Mouse (Mus musculus) liver, embryonic 11.5 days (tissue): Measurements from ENCODE around the gene Nes. TPM values are rescaled to one million over a fixed set of nuclear protein-coding genes. Genes with fewer than 3 reads are reported as not detected.
A peak's percentile ranks its signal among the peaks of the same experiment; 100 is the strongest.

ENCODE experiments used
- ATAC-seq: fragments of 200-750 bp; cut with Nextera tagmentation; replicated peaks from 2 replicates; pipeline ENCODE4 v1.8.0; 2017; ENCODE audit warnings: moderate number of reproducible peaks, mild to moderate bottlenecking, moderate TSS enrichment, moderate library complexity; ENCODE audit not compliant: low FRiP score
- DNase-seq: peaks from one replicate; pipeline ENCODE4 v3.0.0-alpha.2; 2017; ENCODE audit warnings: low spot score
- H3K27ac ChIP-seq: fragments of 300-500 bp; sonication (generic); 2 replicates; pipeline ENCODE4 v1.5.1; 2014; ENCODE audit warnings: mild to moderate bottlenecking, low read depth, low read length, control low read depth
- H3K27me3 ChIP-seq: fragments of 300-500 bp; sonication (generic); replicated peaks from 2 replicates; pipeline ENCODE4 v1.6.1; 2014; ENCODE audit warnings: low read length, mixed read lengths; ENCODE audit not compliant: control insufficient read depth, insufficient read depth
- H3K36me3 ChIP-seq: fragments of 300-500 bp; sonication (generic); 2 replicates; pipeline ENCODE4 v1.6.1; 2014; ENCODE audit warnings: mild to moderate bottlenecking, low read length, moderate library complexity, mixed read lengths; ENCODE audit not compliant: control insufficient read depth, insufficient read depth
- H3K4me1 ChIP-seq: fragments of 300-500 bp; sonication (generic); replicated peaks from 2 replicates; pipeline ENCODE4 v1.6.1; 2014; ENCODE audit warnings: low read length, mixed read lengths; ENCODE audit not compliant: control insufficient read depth, insufficient read depth
- H3K4me2 ChIP-seq: fragments of 300-500 bp; sonication (generic); 2 replicates; pipeline ENCODE4 v1.6.1; 2014; ENCODE audit warnings: mild to moderate bottlenecking, control low read depth, moderate library complexity
- H3K4me3 ChIP-seq: fragments of 300-500 bp; sonication (generic); 2 replicates; pipeline ENCODE4 v1.5.1; 2014; ENCODE audit warnings: low read depth, low read length, control low read depth
- H3K9ac ChIP-seq: fragments of 300-500 bp; sonication (generic); 2 replicates; pipeline ENCODE4 v1.6.1; 2014; ENCODE audit warnings: low read depth, low read length, control low read depth
- H3K9me3 ChIP-seq: fragments of 300-500 bp; sonication (generic); 2 replicates; pipeline ENCODE4 v1.6.1; 2016; ENCODE audit warnings: low read length, inconsistent platforms, mixed read lengths; ENCODE audit not compliant: control insufficient read depth
- whole genome bisulfite sequencing: fragments of 180-500 bp; shearing (Covaris S2); extraction: QIAGEN DNeasy Blood & Tissue Kit; methylation state at CpG from one replicate; pipeline ENCODE4 v1.1.7; 2014; 5-methylcytosine and 5-hydroxymethylcytosine counted together
- polyA plus RNA-seq: library from polyadenylated mRNA; unstranded; fragments of >200 nt; fragmentation: Nextera tagmentation; extraction: Ambion mirVana; gene quantifications from 2 replicates; pipeline ENCODE4 v1.2.1, GENCODE M21; 2014

Gene Nes
- polyA plus RNA-seq, 1 experiment from 2014 or later, result 4.9 TPM

DNA sequence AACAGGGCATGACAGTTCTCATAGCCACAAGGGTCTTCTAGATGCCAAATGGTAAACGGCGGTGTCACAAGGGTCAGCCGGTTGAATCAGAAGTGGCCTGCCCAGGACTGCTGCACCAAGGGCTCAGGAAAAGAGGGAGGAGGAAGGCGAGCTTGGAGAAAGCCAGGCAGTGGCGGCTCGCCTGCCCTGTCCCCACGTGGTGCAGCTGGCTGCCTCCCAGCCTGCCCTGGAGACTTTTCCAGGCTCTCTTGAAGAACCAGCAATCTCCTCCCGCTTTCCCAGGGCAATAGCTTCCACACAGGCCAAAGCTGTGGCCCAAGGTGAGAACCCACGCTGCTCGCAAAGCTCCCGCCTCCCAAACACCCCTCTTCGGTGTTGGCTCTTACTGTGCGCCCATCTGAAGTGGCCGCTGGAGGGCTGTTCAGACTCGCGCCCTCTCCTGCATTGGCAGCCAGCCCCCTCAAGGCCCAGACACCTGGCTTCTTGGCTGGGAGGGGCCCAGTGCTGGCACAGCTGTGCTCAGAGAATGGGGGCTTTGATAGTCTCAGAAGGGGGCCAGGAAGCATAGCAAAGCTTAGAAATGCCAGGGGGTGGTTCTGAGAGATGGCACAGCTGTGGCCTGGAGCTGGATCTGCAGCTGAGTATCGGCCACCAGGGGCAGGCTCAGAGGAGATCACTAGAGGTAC lies 31.6 kb downstream of the Nes start:
- no peak overlapping the region for H3K4me2 ChIP-seq
- no peak for ATAC-seq
- no peak for DNase-seq
- WGBS, result 6% methylated on average over 17 of the region's 17 CpGs
- H3K27ac ChIP-seq, result no peak overlapping the region
- no peak overlapping the region for H3K9ac ChIP-seq
- no peaks in the 10 kb centered on the region; the same call in 1 of the 2 replicates for H3K9me3 ChIP-seq
- H3K36me3 ChIP-seq, result no peaks in the 10 kb centered on the region
- peaks cover 70% of the 10 kb centered on the region for H3K27me3 ChIP-seq
- H3K4me3 ChIP-seq, result no peak overlapping the region
- H3K4me1 ChIP-seq, result no peaks in the 10 kb centered on the region

DNA sequence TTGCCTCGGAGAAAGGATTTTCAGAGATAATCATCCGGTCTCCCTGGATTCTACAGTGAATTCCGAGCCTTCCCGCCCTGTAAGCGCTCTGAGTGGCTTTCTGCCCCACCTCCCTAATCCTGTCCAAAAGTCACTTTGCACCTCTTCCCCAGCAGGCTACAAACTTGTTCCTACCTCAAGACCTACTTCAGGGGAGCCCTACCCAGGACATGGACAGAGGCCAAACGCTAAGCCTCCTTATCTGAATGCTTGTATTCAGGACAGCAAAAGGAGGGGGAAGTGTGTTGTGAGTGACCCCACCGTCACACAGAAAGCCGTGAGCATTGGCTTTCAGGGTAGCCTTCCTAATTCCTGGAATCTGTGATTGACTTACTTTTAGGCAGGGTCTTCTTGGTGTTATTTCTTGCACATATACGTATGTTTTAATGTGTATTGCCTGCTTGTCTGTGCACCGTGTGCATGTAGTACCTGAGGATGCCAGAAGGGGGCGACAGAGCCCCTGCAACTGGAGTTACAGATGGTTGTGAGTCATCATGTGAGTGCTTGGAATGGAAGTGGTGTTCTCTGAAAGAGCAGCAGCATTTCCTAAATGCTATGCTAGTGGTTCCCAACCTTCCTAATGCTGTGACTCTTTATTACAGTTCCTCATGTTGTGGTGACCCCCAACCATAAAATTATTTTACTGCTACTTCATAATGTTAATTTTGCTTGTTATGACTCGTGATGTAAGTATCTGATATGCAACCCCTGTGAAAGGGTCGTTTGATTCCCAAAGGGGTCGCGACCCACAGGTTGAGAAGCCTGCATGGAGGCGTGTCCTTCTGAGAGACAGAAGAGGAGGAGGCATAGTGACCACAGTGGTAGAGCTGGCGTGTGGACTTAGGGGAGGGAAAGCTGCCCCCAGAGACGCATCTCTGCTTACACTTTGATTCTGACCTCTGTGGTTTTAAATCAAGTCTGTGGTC lies 35.2 kb downstream of the Nes start:
- Histone ChIP-seq H3K27me3 (peaks cover 36% of the 10 kb centered on the region), H3K4me3 (no peak overlapping the region), H3K9me3 (no peaks in the 10 kb centered on the region; the same call in 1 of the 2 replicates), H3K27ac (no peak overlapping the region), H3K4me1 (no peaks in the 10 kb centered on the region), H3K9ac (no peak overlapping the region), H3K36me3 (no peaks in the 10 kb centered on the region), H3K4me2 (no peak overlapping the region)
- WGBS, result 70% methylated on average over 18 of the region's 18 CpGs
- DNase-seq (no peak), ATAC-seq (no peak)

DNA sequence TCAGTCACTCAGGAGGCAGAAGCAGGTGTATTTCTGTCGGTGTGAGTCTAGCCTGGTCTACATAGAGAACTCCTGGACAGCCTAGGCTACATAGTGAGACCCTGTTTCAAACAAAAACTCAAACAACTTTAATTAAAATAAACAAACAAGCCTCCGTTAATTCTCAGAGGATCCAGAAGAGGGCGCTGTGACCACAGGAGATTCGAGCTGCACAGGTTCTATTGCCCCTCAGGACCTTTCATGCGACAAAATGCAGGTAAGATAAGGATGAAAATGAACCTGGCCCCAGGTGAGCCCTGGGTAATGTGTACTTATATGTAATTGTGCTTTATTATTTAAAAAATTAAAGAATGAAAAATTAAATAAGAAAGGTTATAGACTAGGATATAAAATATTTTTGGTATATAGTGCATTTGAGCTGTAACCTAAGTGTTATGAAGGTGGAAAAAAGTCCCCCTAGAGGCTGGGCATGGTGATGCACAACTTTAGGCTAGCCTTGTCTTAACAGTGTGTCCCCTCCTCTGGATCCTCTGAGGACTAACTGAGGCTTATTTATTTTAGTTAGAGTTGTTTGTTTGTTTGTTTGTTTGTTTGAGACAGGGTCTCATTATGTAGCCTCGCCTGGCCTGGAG lies 39.9 kb downstream of the Nes start:
- no peak overlapping the region for H3K27ac ChIP-seq
- H3K4me1 ChIP-seq, result no peaks in the 10 kb centered on the region
- peaks cover 8% of the 10 kb centered on the region for H3K27me3 ChIP-seq
- H3K4me2 ChIP-seq, result no peak overlapping the region
- H3K4me3 ChIP-seq, result no peak overlapping the region
- DNase-seq, result no peak
- no peaks in the 10 kb centered on the region; the same call in 1 of the 2 replicates for H3K9me3 ChIP-seq
- no peak for ATAC-seq
- WGBS, result 10% methylated on average over 6 of the region's 6 CpGs
- no peak overlapping the region for H3K9ac ChIP-seq
- H3K36me3 ChIP-seq, result no peaks in the 10 kb centered on the region

DNA sequence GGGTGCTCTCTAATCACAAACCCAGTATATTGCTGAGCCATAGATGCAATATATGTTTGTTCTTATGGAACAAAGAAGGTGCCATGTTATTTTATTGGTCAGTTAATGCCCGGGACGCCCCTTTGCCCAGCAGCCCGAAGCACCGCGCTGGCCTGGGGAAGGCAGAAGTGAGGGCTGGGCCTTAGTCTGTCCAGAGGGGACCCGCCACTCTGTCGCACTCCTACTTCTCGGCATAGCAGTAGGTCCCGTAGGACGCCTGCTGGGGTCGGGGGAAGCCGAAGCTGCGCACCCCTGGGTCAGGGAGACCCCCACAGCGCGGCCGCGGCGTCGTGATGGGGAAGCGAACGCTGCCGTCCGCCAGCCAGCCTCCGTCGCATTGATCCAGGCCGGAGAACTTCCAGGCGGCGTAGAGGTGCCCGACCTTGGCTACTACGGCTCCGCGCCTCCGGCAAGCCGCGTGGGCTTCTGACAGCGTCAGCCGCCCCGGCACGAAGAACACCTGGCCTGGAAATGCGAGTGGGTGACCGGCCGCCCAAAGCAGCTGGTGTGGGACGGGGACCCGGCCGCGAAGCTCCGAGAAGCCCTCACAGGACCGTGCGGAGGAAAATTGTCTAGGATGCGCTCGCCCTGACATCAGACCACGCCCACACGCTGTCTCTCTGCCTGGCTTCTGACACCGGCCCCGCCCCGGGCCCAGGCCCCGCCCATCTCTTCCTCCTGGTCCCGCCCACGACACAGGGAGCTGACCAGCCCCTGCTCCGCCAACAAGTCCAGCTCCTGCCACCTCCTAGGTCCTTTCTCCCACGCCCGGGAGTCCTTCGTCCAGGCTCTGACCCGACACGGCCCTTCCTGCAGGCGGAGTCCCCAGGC lies 51.7 kb downstream of the Nes start:
- peak overlapping the region; percentile 52 for H3K4me3 ChIP-seq
- no peak overlapping the region for H3K27ac ChIP-seq
- H3K36me3 ChIP-seq, result no peaks in the 10 kb centered on the region
- H3K9me3 ChIP-seq, result no peaks in the 10 kb centered on the region
- ATAC-seq (peak; percentile 85), DNase-seq (peak; percentile 92)
- peak overlapping the region; percentile 26; the same call in 1 of the 2 replicates for H3K9ac ChIP-seq
- peak overlapping the region; percentile 98 for H3K4me2 ChIP-seq
- peaks cover 70% of the 10 kb centered on the region for H3K27me3 ChIP-seq
- H3K4me1 ChIP-seq, result peaks cover 11% of the 10 kb centered on the region
- 2% methylated on average over 66 of the region's 66 CpGs for WGBS

DNA sequence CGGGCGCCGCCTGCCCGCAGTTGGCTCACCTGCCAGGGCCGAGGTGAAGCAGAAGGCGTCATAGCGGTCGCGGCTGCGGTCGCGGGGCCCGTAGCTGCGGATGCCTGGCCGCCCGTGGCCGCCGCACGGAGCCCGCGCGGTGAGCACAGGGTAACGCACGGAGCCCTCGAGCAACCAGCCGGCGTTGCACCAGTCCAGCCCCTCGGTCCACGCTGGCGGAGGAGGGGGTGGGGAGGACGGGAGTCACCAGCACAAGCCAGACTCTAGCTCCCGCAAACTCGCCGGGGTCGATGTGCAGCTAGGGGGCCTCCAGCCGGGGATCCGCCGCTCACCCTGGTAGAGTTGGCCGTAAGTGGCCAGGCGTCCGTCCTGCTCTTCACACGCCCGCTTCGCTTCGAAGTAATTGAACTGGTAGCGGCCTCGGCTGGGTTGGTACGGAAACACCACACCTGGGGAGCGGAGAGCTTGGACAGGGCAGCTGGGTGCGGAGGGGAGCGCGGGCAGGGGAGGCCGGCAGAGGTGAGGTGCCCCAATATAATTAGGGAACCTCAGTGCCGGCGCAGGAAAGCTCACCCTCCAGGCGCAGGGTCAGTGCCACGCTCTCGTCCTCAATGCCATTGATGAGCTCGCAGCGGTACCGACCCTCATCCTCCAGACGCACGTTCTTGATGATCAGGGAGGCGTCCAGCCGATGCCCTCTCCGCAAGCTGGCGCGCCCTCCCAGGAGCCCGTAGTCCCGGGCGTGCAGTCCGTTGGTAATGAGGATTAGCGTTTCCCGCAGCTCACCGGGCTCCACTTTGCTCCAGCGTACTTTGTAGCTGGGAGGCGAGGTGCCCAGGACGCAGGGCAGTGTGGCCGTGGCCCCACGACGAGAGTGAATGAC lies 52.6 kb downstream of the Nes start:
- Histone ChIP-seq H3K4me2 (peak overlapping the region; percentile 98), H3K4me3 (peak overlapping the region; percentile 52), H3K27me3 (peaks cover 70% of the 10 kb centered on the region), H3K36me3 (no peaks in the 10 kb centered on the region), H3K9me3 (peaks cover 6% of the 10 kb centered on the region; the same call in 1 of the 2 replicates), H3K27ac (no peak overlapping the region), H3K4me1 (peaks cover 11% of the 10 kb centered on the region), H3K9ac (no peak overlapping the region)
- ATAC-seq (peak; percentile 48), DNase-seq (no peak)
- WGBS, result 1% methylated on average over 81 of the region's 81 CpGs

DNA sequence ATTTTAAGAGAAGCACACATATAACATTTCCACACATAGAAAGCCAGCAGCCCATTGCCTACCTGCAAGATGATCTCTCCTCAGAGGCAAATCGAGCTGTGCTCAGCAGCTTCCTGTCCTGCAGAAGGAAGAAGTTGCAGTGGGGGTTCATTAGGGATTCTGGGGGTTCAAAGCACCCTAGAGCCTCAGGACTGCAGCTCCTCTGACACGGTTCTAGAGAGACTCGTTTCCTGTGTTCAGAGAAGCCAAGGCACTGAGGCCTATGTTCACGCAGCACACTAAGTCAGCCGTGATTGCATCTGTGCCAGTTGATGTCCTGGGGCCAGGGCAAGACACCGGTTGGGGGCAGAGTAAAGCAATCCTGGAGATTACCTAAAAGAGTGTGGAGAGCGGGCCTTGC lies 55.9 kb downstream of the Nes start:
- no peak for DNase-seq
- Histone ChIP-seq H3K27ac (no peak overlapping the region), H3K36me3 (no peaks in the 10 kb centered on the region), H3K4me1 (peaks cover 11% of the 10 kb centered on the region), H3K9ac (no peak overlapping the region), H3K27me3 (peaks cover 67% of the 10 kb centered on the region), H3K9me3 (peaks cover 6% of the 10 kb centered on the region; the same call in 1 of the 2 replicates), H3K4me3 (no peak overlapping the region), H3K4me2 (no peak overlapping the region)
- 58% methylated on average over 7 of the region's 7 CpGs for WGBS
- no peak for ATAC-seq

DNA sequence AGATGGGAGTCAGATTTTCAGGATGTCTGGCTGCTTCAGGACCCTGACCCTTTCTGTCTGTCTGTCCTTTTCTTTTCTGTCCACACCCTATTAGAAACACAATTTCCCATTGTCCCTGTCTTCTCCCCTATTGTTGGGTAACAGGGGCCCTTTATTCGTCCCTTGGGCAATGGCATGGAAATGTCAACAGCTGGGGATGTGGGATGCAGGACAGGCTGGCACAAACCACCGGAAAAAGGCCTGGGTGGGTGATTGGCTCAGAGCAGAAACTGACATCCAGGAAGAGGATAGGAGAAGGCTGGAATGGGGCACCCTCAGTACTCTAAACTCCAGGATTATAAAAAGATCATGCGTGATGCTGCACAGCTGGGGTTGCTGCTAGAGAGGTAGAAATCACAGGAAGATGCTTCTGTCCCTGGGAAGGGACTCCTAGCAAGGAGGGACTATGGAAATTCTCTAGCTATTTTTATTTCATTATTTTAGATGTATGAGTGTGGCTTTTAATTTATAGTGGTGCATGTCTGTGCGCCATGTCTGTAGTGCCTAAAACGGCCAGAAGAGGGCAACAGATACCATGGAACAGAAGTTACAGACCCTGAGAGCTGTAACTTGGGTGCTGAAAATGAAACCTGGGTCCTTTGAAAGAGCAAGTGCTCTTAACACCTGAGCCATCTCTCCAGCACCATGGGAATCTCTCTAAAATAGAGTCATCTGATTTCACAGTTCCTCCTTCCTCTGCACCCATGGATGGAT lies 56.7 kb downstream of the Nes start, which contains the start of gene Hapln2:
Gene Hapln2 (minus strand): TSS at position 150 of the 753 bp plus-strand sequence.
- no peak within 1 kb of the TSS for H3K4me3 ChIP-seq
- ATAC-seq (no peak), DNase-seq (no peak)
- no peak within 1 kb of the TSS for H3K4me2 ChIP-seq
- peaks cover 65% of the 10 kb centered on the region for H3K27me3 ChIP-seq
- peaks cover 6% of the 10 kb centered on the region; the same call in 1 of the 2 replicates for H3K9me3 ChIP-seq
- H3K9ac ChIP-seq, result no peak within 1 kb of the TSS
- 50% methylated on average over 5 of the region's 5 CpGs for WGBS
- H3K4me1 ChIP-seq, result peaks cover 9% of the 10 kb centered on the region
- no peaks in the 10 kb centered on the region for H3K36me3 ChIP-seq
- H3K27ac ChIP-seq, result no peak within 1 kb of the TSS
